Mouse (Mus musculus) cortical plate, adult 2 months (tissue): ENCODE data around the gene Yjefn3. TPM values are rescaled to one million over a fixed set of nuclear protein-coding genes. Genes with fewer than 3 reads are reported as not detected.

ENCODE experiments used
- H3K27ac ChIP-seq: fragments of 200-500 bp; 2 replicates; pipeline ENCODE4 v1.5.1; 2012; ENCODE audit warnings: low read length, control low read depth, inconsistent platforms; ENCODE audit not compliant: insufficient read depth
- H3K4me1 ChIP-seq: fragments of 200-500 bp; 2 replicates; pipeline ENCODE4 v1.6.1; 2011; ENCODE audit warnings: low read length; ENCODE audit not compliant: control insufficient read depth, insufficient read depth
- H3K4me3 ChIP-seq: fragments of 200-500 bp; 2 replicates; pipeline ENCODE4 v1.5.1; 2011; ENCODE audit warnings: mild to moderate bottlenecking, low read length, control low read depth; ENCODE audit not compliant: insufficient read depth
- CTCF ChIP-seq: fragments of 200-500 bp; IDR thresholded peaks from 2 replicates; pipeline ENCODE4 v1.5.1; 2011; ENCODE audit warnings: mild to moderate bottlenecking, control low read depth, low read length; ENCODE audit not compliant: insufficient read depth; ENCODE audit errors: extremely low read depth
- POLR2A ChIP-seq: fragments of 200-500 bp; IDR thresholded peaks from 2 replicates; pipeline ENCODE4 v1.6.1; 2011; ENCODE audit warnings: mild to moderate bottlenecking, low read length, control low read depth; ENCODE audit not compliant: insufficient read depth; ENCODE audit errors: extremely low read depth
- polyA plus RNA-seq: library from polyadenylated mRNA; depleted of rRNA; stranded (reverse); fragments of >200 nt; gene quantifications from 2 replicates; pipeline ENCODE4 v1.2.3, GENCODE M21; 2012

Gene Yjefn3
- polyA plus RNA-seq, 1 experiment = 34.2 TPM

DNA sequence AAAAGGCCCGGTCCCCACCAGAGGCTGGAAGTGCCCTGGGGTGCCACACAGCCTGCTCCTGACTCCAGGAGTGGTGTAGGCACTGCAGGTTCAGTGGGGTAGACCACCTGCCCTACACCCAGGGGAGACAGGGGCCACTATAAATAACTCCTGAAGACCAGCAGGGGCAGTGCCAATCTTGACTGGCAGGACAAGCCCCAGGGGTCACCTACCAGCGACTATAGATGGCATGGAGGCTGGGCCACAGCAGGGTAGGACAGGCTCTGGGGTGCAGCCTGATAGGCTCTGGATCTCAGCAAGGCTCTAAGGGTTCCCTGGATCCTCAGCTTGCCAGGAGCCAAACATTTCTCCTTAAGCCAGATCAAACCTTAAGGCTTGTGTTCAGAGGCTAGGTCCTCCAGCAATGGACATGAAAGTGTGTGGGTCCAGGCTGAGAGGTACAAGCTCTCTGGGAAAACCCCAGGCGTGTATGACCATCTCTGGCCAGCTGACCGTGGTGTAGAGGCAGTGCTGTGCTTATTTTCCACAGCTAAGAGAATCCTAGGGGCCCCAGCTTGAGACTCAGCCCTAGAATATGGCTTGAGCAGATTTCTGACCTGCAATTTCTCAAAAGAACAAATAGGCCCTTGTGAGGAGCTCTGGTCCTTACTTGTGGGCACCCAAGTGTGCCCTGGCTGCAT, 6.6 kb downstream of the Yjefn3 start:
- Histone ChIP-seq H3K27ac (no peak overlapping the region), H3K4me3 (no peak overlapping the region), H3K4me1 (peaks cover 9% of the 10 kb centered on the region)
- TF ChIP-seq CTCF = no peak
- no peak for TF ChIP-seq POLR2A

DNA sequence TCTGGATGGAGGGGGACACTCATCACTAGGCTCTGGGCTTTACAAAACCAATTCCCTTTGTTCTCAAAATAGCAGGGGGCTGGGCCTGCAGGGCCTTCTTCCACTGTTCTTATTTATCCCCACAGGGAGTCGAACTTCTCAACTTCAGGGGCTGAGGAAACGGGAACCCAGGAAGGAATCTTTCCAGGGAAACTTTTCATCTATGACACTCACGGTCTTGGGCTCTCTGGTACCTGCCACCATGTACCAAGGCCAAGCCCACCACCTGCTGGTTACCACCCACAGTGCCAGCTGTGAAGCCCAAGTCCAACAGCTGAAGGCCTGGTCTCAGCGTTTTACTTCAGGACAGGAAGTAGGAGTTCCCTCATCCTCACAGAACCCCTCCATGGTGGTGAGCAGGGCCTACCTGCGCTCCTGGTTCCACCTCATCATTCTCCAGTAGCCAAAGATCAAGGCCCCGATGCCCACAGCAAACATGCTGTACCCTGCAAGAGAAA, 7.6 kb downstream of the Yjefn3 start:
- TF ChIP-seq CTCF (no peak), POLR2A (no peak)
- Histone ChIP-seq H3K27ac (no peak overlapping the region), H3K4me3 (no peak overlapping the region), H3K4me1 (peaks cover 4% of the 10 kb centered on the region)

DNA sequence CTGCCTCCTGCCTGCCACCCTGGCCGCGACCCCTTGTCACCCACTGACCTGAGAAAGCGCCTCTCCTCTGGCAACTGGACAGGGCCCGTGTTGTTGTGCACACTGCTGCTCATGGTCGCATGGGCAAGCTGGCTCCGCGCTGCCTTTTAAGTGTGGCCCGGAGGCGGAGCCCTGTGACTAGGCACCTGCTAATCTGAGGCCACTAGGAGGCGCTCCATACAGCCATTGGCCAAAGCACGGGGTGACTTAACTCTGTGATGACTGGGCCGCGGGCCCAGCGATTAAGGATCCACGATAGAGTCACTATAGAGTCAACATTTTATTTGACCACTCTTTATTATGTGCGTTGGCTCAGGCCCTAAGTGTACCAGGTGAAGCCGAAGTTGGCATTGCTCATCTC, 8.6 kb downstream of the Yjefn3 start:
- H3K4me1 ChIP-seq = peaks cover 4% of the 10 kb centered on the region
- peak; percentile 37 for TF ChIP-seq CTCF
- TF ChIP-seq POLR2A = no peak
- no peak overlapping the region for H3K27ac ChIP-seq
- no peak overlapping the region for H3K4me3 ChIP-seq

DNA sequence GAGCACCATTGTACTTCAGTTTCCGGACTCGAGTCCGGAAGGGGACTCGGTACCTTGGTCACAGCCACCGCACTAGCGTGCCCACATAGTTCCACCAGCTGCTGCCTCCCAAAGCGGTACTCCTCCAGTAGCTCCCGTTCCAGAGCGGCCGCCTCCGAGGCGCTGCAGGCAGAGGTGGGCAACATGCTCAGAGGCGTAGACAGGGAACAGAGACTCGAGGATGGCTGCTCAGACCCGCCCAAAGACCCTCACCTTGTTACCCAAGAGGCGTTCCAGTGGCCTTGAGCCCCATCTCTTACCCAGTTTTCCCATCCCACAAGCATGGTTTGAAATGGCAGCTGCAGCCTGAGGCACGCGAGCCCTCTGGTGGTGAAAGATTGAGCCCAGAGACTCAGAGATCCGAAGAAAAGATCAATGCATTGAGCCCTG, 11.7 kb downstream of the Yjefn3 start:
- no peak overlapping the region for H3K4me3 ChIP-seq
- H3K4me1 ChIP-seq = no peaks in the 10 kb centered on the region; the same call in none of the 2 replicates
- H3K27ac ChIP-seq = no peak overlapping the region
- TF ChIP-seq CTCF (peak; percentile 64), POLR2A (no peak)

DNA sequence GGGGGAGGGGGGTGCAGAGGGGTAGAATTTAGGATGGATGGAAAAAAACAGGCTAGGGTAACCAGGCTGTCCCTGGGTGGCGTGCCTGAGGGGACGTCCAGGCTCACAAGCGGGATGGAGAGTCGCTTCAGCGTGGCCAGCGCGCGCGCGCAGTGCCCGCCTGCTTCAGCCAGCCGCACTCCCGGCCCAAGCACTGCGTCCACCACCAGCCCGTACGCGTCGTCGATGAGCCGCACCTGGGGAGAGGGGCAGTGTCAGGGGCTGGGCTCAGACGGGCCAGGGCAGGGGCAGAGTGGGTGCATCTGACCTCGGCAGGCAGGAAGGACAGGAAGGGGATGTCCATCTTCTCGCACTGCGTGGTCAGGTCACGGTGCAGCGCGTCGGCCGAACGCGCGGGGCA, 13.6 kb downstream of the Yjefn3 start:
- TF ChIP-seq CTCF = no peak
- no peak overlapping the region; the same call in 1 of the 2 replicates for H3K4me3 ChIP-seq
- no peaks in the 10 kb centered on the region; the same call in 1 of the 2 replicates for H3K4me1 ChIP-seq
- H3K27ac ChIP-seq = no peak overlapping the region

DNA sequence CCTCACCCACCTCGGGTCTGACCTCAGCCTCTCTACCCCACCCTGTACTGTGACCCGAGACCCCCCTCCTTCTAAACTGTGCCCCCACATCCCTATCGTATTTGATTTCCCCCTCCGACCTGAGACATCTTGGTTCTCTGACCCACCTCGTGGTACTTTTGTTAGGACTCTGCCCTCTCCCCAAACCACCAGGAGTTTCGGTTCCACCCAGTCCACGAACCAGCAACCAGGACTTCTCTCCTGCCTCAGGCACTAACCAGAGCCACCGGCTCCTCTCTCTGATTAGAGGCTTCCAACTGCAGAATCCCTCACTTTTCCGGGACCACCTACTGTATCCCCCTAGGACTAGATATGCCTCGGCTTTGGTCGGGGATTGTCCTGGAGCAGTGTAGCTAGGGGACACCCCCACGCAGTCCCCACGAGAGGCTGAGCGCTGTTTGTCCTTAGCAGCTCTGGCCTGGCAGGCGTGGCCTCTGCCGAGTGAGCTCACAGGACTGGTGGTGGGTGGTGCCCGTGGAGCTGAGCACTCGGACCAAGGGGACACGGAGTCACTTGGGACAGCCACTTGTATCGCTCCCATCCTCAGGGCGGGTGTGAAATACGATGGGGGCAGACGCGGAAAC, 14.2 kb downstream of the Yjefn3 start:
- no peak for TF ChIP-seq CTCF
- no peak for TF ChIP-seq POLR2A
- no peak overlapping the region; the same call in 1 of the 2 replicates for H3K4me3 ChIP-seq
- H3K27ac ChIP-seq = no peak overlapping the region
- H3K4me1 ChIP-seq = no peaks in the 10 kb centered on the region; the same call in 1 of the 2 replicates

DNA sequence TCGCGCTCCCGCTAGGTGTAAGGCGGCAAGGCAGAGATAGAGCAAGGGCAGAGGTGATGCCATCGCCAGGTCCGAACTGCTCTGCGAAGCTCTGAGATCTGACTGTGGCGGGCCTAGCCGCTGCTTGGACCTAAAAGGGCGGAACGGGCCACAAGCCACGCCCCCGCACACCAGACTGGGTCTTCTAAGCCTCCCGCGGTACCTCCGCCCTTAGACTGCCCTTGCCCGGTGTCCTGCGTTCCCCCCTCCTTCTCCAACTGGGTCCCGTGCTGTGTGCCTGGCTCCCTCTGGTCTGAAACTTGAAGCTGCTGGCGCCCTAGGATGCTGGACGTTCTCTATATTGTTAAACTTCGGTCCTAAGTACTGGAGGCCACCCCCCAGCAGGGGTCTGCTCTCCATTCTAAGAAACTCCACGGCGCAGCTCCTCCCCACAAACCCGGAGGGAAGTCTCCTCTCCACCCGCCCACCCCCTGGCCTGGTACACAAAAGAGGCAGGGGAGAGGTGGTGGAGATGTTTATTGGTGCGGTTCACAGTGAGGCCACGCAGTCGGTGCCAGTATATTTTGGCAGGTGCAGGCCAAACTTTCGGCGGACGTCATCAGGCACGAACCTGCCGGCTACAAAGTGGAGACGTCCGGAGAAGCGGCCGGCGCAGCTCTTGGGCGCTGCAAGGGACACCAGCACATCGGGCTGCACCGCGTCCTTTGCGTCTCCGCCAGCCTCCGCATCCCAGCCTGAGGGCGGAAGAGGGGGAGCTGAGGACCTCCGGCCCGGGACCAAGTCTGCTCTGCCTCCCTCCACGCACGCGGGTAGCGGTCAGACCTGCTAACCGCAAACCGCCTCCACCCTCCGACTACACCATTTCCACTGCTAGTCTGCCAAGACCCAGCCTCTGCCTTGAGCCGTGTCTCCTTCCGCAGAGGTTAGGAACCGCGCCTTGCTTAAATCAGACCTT, 14.9 kb downstream of the Yjefn3 start, which contains the start of gene Cilp2:
Cilp2 (minus strand) TSS at position 399 of the 955 bp plus-strand sequence.
- no peak for TF ChIP-seq CTCF
- no peak within 1 kb of the TSS for H3K27ac ChIP-seq
- H3K4me1 ChIP-seq = no peaks in the 10 kb centered on the region; the same call in 1 of the 2 replicates
- H3K4me3 ChIP-seq = no peak within 1 kb of the TSS; the same call in 1 of the 2 replicates

DNA sequence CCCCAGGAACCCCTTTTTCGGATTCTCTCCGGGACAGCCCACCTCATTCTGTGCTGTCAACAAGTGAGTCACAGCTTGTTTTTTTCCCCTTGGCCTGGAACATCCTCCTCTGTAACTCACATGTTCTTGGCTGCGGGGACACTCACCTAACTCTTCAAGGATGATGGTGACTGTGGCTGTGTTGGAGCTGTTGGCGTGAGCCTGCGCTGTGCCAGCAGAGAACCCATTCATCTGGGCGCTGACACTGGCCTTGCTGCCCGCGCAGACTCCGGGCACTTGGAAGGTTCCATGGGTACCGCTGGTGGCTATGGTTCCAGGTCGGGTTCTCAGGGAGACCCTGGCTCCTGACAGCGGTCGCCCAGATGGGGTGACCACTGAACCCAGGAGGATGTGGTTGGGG, 18.4 kb downstream of the Yjefn3 start:
- Histone ChIP-seq H3K4me1 (no peaks in the 10 kb centered on the region), H3K27ac (no peak overlapping the region), H3K4me3 (no peak overlapping the region)
- no peak for TF ChIP-seq CTCF

DNA sequence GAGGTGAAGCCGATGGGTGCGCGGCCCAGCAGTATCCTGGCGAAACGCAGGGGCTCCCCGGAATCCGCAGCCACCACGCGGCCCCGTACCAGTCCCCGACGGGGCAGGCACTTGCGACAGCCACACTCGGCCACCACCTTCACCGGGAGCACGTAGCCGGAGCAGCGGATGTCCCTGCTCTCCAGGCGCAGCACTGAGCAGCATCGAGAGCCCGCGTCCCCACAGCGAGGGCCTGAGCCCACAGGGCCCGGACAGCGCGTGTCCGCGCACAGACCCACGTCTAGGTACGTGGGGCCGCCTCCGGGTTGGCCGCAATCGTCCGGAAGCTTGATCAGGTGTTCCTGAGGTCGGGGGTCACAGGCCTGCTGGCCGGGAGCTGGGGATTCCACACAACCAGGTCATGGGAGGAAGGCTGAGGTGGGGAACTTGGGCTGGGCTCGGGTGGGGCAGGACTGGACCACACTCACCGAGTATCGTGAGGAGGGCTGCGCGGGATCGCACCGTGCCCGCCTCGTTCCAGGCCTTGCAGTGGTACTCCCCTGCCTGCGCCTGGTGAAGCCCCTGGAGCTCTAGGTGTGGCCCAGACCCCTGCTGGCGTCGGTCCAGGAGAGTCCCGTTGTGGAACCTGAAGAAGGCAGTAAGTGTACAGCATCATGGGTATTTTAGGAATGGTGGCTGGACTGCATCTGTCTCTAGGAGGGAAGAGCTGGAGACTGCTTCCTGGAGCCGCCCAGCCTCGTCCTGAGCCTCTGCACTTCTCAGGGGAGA, 19.5 kb downstream of the Yjefn3 start:
- TF ChIP-seq CTCF (no peak), POLR2A (no peak)
- H3K4me3 ChIP-seq = peak overlapping the region; percentile 15; the same call in 1 of the 2 replicates
- no peak overlapping the region for H3K27ac ChIP-seq
- H3K4me1 ChIP-seq = no peaks in the 10 kb centered on the region
